Mouse (Mus musculus) left cerebral cortex, postnatal 4 days (tissue): ENCODE results near the gene Tspan31. TPM values are rescaled to one million over a fixed set of nuclear protein-coding genes. Genes with fewer than 3 reads are reported as not detected.
"Not testable (repeated sequence)": the region's sequence is repeated elsewhere in the genome, so short reads cannot be mapped to it uniquely, and the experiment has no call there.

ENCODE experiments used
- DNase-seq: peaks from one replicate; pipeline ENCODE4 v3.0.0-alpha.2; 2022
- intact Hi-C: fragments of 180-260 bp; cut with DNase I; formaldehyde crosslinking; loops from one replicate; pipeline ENCODE4 v1.15.1; 2025
- total RNA-seq, 2 experiments: library from RNA; stranded (reverse); gene quantifications; 2 replicates each; pipeline ENCODE4 v1.2.3; 2021

The Tspan31 gene
- total RNA-seq, 2 experiments from 2014 or later: 49.9 to 54.4 TPM

GRCm38 (mm10) chr10:127066519-127067018, 3.5 kb downstream of the Tspan31 start:
- intact Hi-C loops: no loop called here
- DNase-seq: no peak

- DNase-seq: no peak
- intact Hi-C loops: no loop called here
Measured at GRCm38 (mm10) chr10:127065981-127066380, 4.1 kb downstream of the Tspan31 start.

GRCm38 (mm10) chr10:127063913-127064870, 5.9 kb downstream of the Tspan31 start:
- DNase-seq: peak; percentile 32
- intact Hi-C loops: no loop called here

- DNase-seq: peak; percentile 100
- intact Hi-C loops: no loop called here
Measured at GRCm38 (mm10) chr10:127063239-127063872, 6.7 kb downstream of the Tspan31 start, which contains the start of gene Cdk4. TSS of gene Cdk4 (plus strand) at chr10:127063534.

- no peak for DNase-seq
- intact Hi-C loops: no loop called here
Measured at GRCm38 (mm10) chr10:127062503-127062902, 7.6 kb downstream of the Tspan31 start.

GRCm38 (mm10) chr10:127062101-127062500, 8.0 kb downstream of the Tspan31 start:
- DNase-seq, intact Hi-C loops: not testable (repeated sequence)

GRCm38 (mm10) chr10:127061513-127061912, 8.6 kb downstream of the Tspan31 start:
- intact Hi-C loops: no loop called here
- DNase-seq: no peak

- DNase-seq: no peak
- intact Hi-C loops: no loop called here
Measured at GRCm38 (mm10) chr10:127061085-127061484, 9.0 kb downstream of the Tspan31 start.

GRCm38 (mm10) chr10:127059968-127060916, 9.8 kb downstream of the Tspan31 start, which contains the start of gene March9:
TSS of gene March9 (minus strand) at chr10:127060184.
- DNase-seq: peak; percentile 84
- intact Hi-C loops: no loop called here

- intact Hi-C loops: no loop called here
Measured at GRCm38 (mm10) chr10:127059174-127059967, 10.7 kb downstream of the Tspan31 start.

GRCm38 (mm10) chr10:127058708-127059107, 11.4 kb downstream of the Tspan31 start:
- no peak for DNase-seq
- intact Hi-C loops: no loop called here

More at GRCm38 (mm10) chr10:127059174-127059967, 10.7 kb downstream of the Tspan31 start:
- DNase-seq: peak; percentile 57

GRCm38 (mm10) chr10:127058161-127058560, 11.9 kb downstream of the Tspan31 start:
- DNase-seq: peak; percentile 86
- intact Hi-C loops: no loop called here

GRCm38 (mm10) chr10:127056490-127056889, 13.6 kb downstream of the Tspan31 start:
- intact Hi-C loops: no loop called here
- DNase-seq: no peak

GRCm38 (mm10) chr10:127055406-127055805, 14.7 kb downstream of the Tspan31 start:
- no peak for DNase-seq
- intact Hi-C loops: no loop called here

- intact Hi-C loops: no loop called here
- DNase-seq: no peak
Measured at GRCm38 (mm10) chr10:127054646-127055045, 15.4 kb downstream of the Tspan31 start.

GRCm38 (mm10) chr10:127050119-127050474, 20.0 kb downstream of the Tspan31 start:
- intact Hi-C loops: no loop called here
- no peak for DNase-seq

GRCm38 (mm10) chr10:127049395-127050118, 20.5 kb downstream of the Tspan31 start:
- no peak for DNase-seq
- intact Hi-C loops: no loop called here

GRCm38 (mm10) chr10:127048608-127049394, 21.3 kb downstream of the Tspan31 start:
- intact Hi-C loops: no loop called here
- no peak for DNase-seq
